Mouse (Mus musculus): ENCODE measurements around the gene Tirap. TPM values are rescaled to one million over a fixed set of nuclear protein-coding genes. Genes with fewer than 3 reads are reported as not detected.

The Tirap gene
- polyA plus RNA-seq, 1 experiment = 10.8 TPM

- Histone ChIP-seq H3K9me3 (replicated peaks; ENCODE audit: control insufficient read depth, insufficient read depth, low read length, poor library complexity, severe bottlenecking) (no peaks in the 10 kb centered on the region), H3K27me3 (ENCODE audit: control insufficient read depth, insufficient read depth, low read length, poor library complexity, severe bottlenecking) (no peaks in the 10 kb centered on the region), H3K27ac (ENCODE audit: insufficient read depth, low read length) (no peak overlapping the region), H3K4me3 (ENCODE audit: low read depth, low read length) (no peak overlapping the region), H3K36me3 (ENCODE audit: control insufficient read depth, insufficient read depth, low read length, poor library complexity, severe bottlenecking) (peaks cover 3% of the 10 kb centered on the region; the same call in 1 of the 2 replicates), H3K9ac (ENCODE audit: low read depth, poor library complexity, severe bottlenecking) (no peak overlapping the region), H3K4me1 (ENCODE audit: control insufficient read depth, insufficient read depth, low read length) (no peaks in the 10 kb centered on the region)
- TF ChIP-seq CTCF (IDR thresholded peaks at IDR 0.05; ENCODE audit: low read depth, low read length) (no peak), EP300 (IDR thresholded peaks at IDR 0.05; ENCODE audit: insufficient read depth, low read depth, low read length) (no peak), POLR2A (IDR thresholded peaks at IDR 0.05; ENCODE audit: insufficient read depth, low read length) (no peak)
Measured at GRCm38 (mm10) chr9:35235996-35236395, 35.9 kb upstream of the Tirap start.

- no peak overlapping the region for H3K9ac ChIP-seq (ENCODE audit: low read depth, poor library complexity, severe bottlenecking)
- TF ChIP-seq CTCF (IDR thresholded peaks at IDR 0.05; ENCODE audit: low read depth, low read length) (no peak), EP300 (IDR thresholded peaks at IDR 0.05; ENCODE audit: insufficient read depth, low read depth, low read length) (no peak), POLR2A (IDR thresholded peaks at IDR 0.05; ENCODE audit: insufficient read depth, low read length) (no peak)
- H3K27ac ChIP-seq (ENCODE audit: insufficient read depth, low read length) = no peak overlapping the region
- no peaks in the 10 kb centered on the region for H3K4me1 ChIP-seq (ENCODE audit: control insufficient read depth, insufficient read depth, low read length)
- H3K4me3 ChIP-seq (ENCODE audit: low read depth, low read length) = no peak overlapping the region
- H3K27me3 ChIP-seq (ENCODE audit: control insufficient read depth, insufficient read depth, low read length, poor library complexity, severe bottlenecking) = no peaks in the 10 kb centered on the region
- H3K9me3 ChIP-seq (replicated peaks; ENCODE audit: control insufficient read depth, insufficient read depth, low read length, poor library complexity, severe bottlenecking) = no peaks in the 10 kb centered on the region
- no peaks in the 10 kb centered on the region; the same call in 1 of the 2 replicates for H3K36me3 ChIP-seq (ENCODE audit: control insufficient read depth, insufficient read depth, low read length, poor library complexity, severe bottlenecking)
Measured at GRCm38 (mm10) chr9:35228671-35229070, 28.6 kb upstream of the Tirap start.

- H3K27me3 ChIP-seq (ENCODE audit: control insufficient read depth, insufficient read depth, low read length, poor library complexity, severe bottlenecking) = no peaks in the 10 kb centered on the region
- no peak overlapping the region for H3K27ac ChIP-seq (ENCODE audit: insufficient read depth, low read length)
- H3K4me1 ChIP-seq (ENCODE audit: control insufficient read depth, insufficient read depth, low read length) = no peaks in the 10 kb centered on the region
- H3K36me3 ChIP-seq (ENCODE audit: control insufficient read depth, insufficient read depth, low read length, poor library complexity, severe bottlenecking) = peaks cover 2% of the 10 kb centered on the region; the same call in 1 of the 2 replicates
- no peak overlapping the region for H3K9ac ChIP-seq (ENCODE audit: low read depth, poor library complexity, severe bottlenecking)
- H3K9me3 ChIP-seq (replicated peaks; ENCODE audit: control insufficient read depth, insufficient read depth, low read length, poor library complexity, severe bottlenecking) = no peaks in the 10 kb centered on the region
- TF ChIP-seq EP300 (IDR thresholded peaks at IDR 0.05; ENCODE audit: insufficient read depth, low read depth, low read length) = no peak
- TF ChIP-seq POLR2A (IDR thresholded peaks at IDR 0.05; ENCODE audit: insufficient read depth, low read length) = no peak
- TF ChIP-seq CTCF (IDR thresholded peaks at IDR 0.05; ENCODE audit: low read depth, low read length) = no peak
- H3K4me3 ChIP-seq (ENCODE audit: low read depth, low read length) = no peak overlapping the region
Measured at GRCm38 (mm10) chr9:35223466-35223865, 23.4 kb upstream of the Tirap start.

- no peak overlapping the region for H3K27ac ChIP-seq (ENCODE audit: insufficient read depth, low read length)
- peaks cover 41% of the 10 kb centered on the region for H3K36me3 ChIP-seq (ENCODE audit: control insufficient read depth, insufficient read depth, low read length, poor library complexity, severe bottlenecking)
- H3K9ac ChIP-seq (ENCODE audit: low read depth, poor library complexity, severe bottlenecking) = no peak overlapping the region
- no peaks in the 10 kb centered on the region for H3K9me3 ChIP-seq (replicated peaks; ENCODE audit: control insufficient read depth, insufficient read depth, low read length, poor library complexity, severe bottlenecking)
- H3K4me1 ChIP-seq (ENCODE audit: control insufficient read depth, insufficient read depth, low read length) = no peaks in the 10 kb centered on the region
- no peak for TF ChIP-seq POLR2A (IDR thresholded peaks at IDR 0.05; ENCODE audit: insufficient read depth, low read length)
- TF ChIP-seq CTCF (IDR thresholded peaks at IDR 0.05; ENCODE audit: low read depth, low read length) = no peak
- TF ChIP-seq EP300 (IDR thresholded peaks at IDR 0.05; ENCODE audit: insufficient read depth, low read depth, low read length) = no peak
- no peaks in the 10 kb centered on the region for H3K27me3 ChIP-seq (ENCODE audit: control insufficient read depth, insufficient read depth, low read length, poor library complexity, severe bottlenecking)
- no peak overlapping the region for H3K4me3 ChIP-seq (ENCODE audit: low read depth, low read length)
Measured at GRCm38 (mm10) chr9:35217963-35218362, 17.9 kb upstream of the Tirap start.

- no peaks in the 10 kb centered on the region for H3K4me1 ChIP-seq (ENCODE audit: control insufficient read depth, insufficient read depth, low read length)
- TF ChIP-seq POLR2A (IDR thresholded peaks at IDR 0.05; ENCODE audit: insufficient read depth, low read length) (no peak), EP300 (IDR thresholded peaks at IDR 0.05; ENCODE audit: insufficient read depth, low read depth, low read length) (no peak), CTCF (IDR thresholded peaks at IDR 0.05; ENCODE audit: low read depth, low read length) (no peak)
- peak overlapping the region; percentile 4; the same call in 1 of the 2 replicates for H3K27ac ChIP-seq (ENCODE audit: insufficient read depth, low read length)
- peak overlapping the region; percentile 72 for H3K9ac ChIP-seq (ENCODE audit: low read depth, poor library complexity, severe bottlenecking)
- peaks cover 58% of the 10 kb centered on the region for H3K36me3 ChIP-seq (ENCODE audit: control insufficient read depth, insufficient read depth, low read length, poor library complexity, severe bottlenecking)
- no peaks in the 10 kb centered on the region for H3K9me3 ChIP-seq (replicated peaks; ENCODE audit: control insufficient read depth, insufficient read depth, low read length, poor library complexity, severe bottlenecking)
- peak overlapping the region; percentile 100 for H3K4me3 ChIP-seq (ENCODE audit: low read depth, low read length)
- no peaks in the 10 kb centered on the region for H3K27me3 ChIP-seq (ENCODE audit: control insufficient read depth, insufficient read depth, low read length, poor library complexity, severe bottlenecking)
Measured at GRCm38 (mm10) chr9:35211573-35212511, 11.8 kb upstream of the Tirap start.
